Mouse (Mus musculus): Measurements from ENCODE around the gene Dennd1a. TPM values are rescaled to one million over a fixed set of nuclear protein-coding genes. Genes with fewer than 3 reads are reported as not detected.

Dennd1a gene
- polyA plus RNA-seq, 1 experiment from 2014 or later = 13.9 TPM

DNA sequence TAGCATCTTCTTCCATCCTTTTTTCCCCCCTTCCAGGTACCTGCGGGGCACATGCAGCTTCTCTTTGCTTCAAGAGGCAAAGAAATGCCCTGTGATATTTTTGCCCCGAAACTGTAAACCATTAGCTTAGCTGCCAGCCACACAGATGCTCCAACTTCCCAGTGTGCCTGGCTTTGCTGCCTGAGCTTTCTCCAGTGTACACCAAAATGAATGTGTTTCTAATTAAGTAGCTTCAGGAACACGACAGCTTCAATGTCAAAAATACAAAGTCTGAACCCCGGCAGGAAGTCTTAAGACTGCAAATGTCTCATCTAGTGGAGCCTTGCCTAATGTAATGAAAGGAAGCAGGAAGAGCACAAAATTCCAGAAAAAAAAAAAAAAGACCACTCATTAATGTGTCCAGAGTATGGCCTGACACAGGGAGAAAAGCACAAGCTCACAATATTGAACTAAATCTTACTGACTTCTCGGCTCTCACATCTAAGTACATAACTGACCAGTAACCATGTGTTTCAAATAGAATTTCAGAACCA lies 301.4 kb downstream of the Dennd1a start:
- Histone ChIP-seq H3K4me3 (ENCODE audit: low read depth, low read length) (no peak overlapping the region), H3K27ac (ENCODE audit: low read depth, low read length) (no peak overlapping the region; the same call in 1 of the 2 replicates), H3K4me1 (ENCODE audit: control insufficient read depth, insufficient read depth, low read length) (peaks cover 18% of the 10 kb centered on the region), H3K27me3 (replicated peaks; ENCODE audit: control insufficient read depth, insufficient read depth, low read length) (no peaks in the 10 kb centered on the region), H3K4me2 (ENCODE audit: low read length) (no peak overlapping the region), H3K9me3 (replicated peaks; ENCODE audit: control insufficient read depth, low read length) (no peaks in the 10 kb centered on the region), H3K9ac (ENCODE audit: low read length) (no peak overlapping the region), H3K36me3 (ENCODE audit: control insufficient read depth, insufficient read depth, low read length) (no peaks in the 10 kb centered on the region)
- ATAC-seq = no peak
- 24% methylated on average over 5 of the region's 5 CpGs for WGBS
- peak; percentile 49 for DNase-seq (ENCODE audit: low spot score)

DNA sequence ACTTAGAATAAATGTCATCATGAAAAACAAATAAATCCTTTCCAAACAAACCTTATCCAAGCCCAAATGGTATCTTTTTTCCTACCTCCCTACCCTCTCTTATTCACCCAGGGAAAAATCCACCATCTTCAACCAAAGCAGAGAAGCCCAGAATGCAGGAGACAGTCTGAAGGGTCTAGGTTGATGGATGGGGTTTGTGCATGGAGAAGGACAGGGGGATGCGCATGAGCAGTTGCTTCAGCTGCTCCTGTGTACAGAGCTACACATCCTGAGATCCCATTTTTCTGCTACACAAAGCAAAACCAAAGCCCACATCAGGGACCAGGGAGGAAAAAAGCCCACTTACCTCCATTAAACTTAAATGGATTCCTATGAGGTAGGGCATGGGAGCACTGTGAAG lies 304.5 kb downstream of the Dennd1a start:
- H3K27me3 ChIP-seq (replicated peaks; ENCODE audit: control insufficient read depth, insufficient read depth, low read length) = no peaks in the 10 kb centered on the region
- DNase-seq (ENCODE audit: low spot score) (no peak), ATAC-seq (no peak)
- 86% methylated on average over 1 of the region's 1 CpGs for whole genome bisulfite sequencing
- no peak overlapping the region for H3K4me3 ChIP-seq (ENCODE audit: low read depth, low read length)
- no peak overlapping the region for H3K27ac ChIP-seq (ENCODE audit: low read depth, low read length)
- H3K9me3 ChIP-seq (replicated peaks; ENCODE audit: control insufficient read depth, low read length) = no peaks in the 10 kb centered on the region
- H3K36me3 ChIP-seq (ENCODE audit: control insufficient read depth, insufficient read depth, low read length) = no peaks in the 10 kb centered on the region
- peaks cover 18% of the 10 kb centered on the region for H3K4me1 ChIP-seq (ENCODE audit: control insufficient read depth, insufficient read depth, low read length)
- no peak overlapping the region for H3K9ac ChIP-seq (ENCODE audit: low read length)
- H3K4me2 ChIP-seq (ENCODE audit: low read length) = no peak overlapping the region

DNA sequence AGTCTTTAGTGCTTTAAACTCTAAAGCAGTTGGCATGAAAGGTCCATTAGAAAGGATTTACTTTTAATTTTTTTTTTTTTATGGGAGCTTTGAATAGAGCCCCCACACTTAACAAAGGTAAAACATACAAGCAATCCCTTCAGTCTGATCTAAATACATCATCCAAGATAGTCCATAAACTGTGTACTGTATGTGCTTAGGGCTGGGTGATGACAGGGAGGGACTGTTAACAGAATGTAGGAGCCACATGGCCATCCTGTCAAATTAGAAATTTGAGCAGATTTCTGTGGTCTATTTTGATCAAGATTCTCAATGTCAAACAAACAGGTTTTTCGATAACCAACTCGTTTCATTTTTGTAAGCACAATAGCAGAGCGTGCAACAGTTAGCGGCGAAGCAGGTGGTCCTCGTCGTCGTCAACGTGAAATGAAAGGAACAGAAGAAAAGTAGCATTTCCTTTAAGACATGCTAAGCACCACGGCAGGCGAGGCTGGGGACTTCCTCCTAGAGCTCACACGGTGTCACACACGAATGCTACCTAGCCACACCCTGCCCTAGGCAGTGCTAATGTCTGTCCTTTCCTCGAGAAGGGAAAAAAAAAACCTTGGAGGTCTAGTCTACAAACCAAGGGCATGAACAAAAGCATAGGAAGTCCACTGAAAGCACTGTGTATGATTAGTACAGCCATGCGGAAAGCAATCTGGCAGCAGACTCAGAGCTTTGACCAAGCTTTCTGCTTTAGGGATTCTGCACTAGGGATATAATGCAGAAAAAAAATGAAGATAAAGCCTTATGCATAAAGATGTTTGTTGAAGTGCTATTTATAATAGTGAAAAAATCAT lies 305.4 kb downstream of the Dennd1a start:
- Histone ChIP-seq H3K36me3 (ENCODE audit: control insufficient read depth, insufficient read depth, low read length) (no peaks in the 10 kb centered on the region), H3K9ac (ENCODE audit: low read length) (no peak overlapping the region), H3K27me3 (replicated peaks; ENCODE audit: control insufficient read depth, insufficient read depth, low read length) (no peaks in the 10 kb centered on the region), H3K4me1 (ENCODE audit: control insufficient read depth, insufficient read depth, low read length) (peaks cover 18% of the 10 kb centered on the region), H3K27ac (ENCODE audit: low read depth, low read length) (no peak overlapping the region), H3K4me2 (ENCODE audit: low read length) (peak overlapping the region; percentile 30; the same call in 1 of the 2 replicates), H3K4me3 (ENCODE audit: low read depth, low read length) (no peak overlapping the region), H3K9me3 (replicated peaks; ENCODE audit: control insufficient read depth, low read length) (no peaks in the 10 kb centered on the region)
- 26% methylated on average over 15 of the region's 15 CpGs for WGBS
- DNase-seq (ENCODE audit: low spot score) = peak; percentile 64
- ATAC-seq = peak; percentile 50; the same call in 1 of the 2 replicates

DNA sequence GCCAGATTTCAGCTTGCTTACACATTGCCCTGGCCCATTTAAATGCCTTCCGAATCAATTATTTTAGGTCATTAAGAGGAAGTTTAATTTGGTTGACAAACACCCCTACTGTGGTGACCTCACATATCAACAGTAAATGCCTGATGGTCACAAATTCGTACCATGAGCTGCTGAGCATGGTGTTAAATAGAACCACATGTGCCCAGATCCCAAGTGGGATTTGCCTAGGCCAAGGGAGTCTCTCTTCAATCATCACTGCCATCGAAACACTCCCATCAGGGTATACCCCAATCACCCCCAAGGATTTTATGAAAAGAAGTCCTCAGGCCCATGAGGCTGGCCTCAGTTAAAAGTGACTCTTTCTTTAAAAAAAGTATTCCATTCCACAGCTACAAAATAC lies 313.0 kb downstream of the Dennd1a start:
- 76% methylated on average over 3 of the region's 3 CpGs for WGBS

DNA sequence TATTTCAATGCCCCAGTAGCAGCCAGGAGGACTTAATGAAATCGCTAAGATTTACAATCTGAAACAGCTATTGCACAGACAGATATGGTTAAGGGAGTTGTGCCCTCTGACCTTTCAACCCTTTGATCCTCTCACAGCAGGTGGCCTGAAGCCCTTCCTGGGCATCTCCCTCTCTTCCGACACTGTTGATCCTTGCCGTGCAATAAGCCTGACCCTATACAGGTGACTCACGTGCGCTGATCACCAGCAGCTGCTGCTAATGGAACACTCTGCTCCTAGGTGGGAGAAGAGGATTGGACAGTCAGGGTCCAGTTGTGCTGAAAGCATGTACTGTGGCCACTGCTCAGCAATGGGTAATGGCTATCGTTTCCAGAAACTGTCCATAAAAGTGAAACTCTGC lies 314.6 kb downstream of the Dennd1a start:
- no peak for ATAC-seq
- Histone ChIP-seq H3K4me1 (ENCODE audit: control insufficient read depth, insufficient read depth, low read length) (0 out of 2 replicates have a peak, but pooled peaks cover 5% of the 10 kb centered on the region), H3K27ac (ENCODE audit: low read depth, low read length) (no peak overlapping the region), H3K4me3 (ENCODE audit: low read depth, low read length) (no peak overlapping the region), H3K36me3 (ENCODE audit: control insufficient read depth, insufficient read depth, low read length) (no peaks in the 10 kb centered on the region), H3K9me3 (replicated peaks; ENCODE audit: control insufficient read depth, low read length) (no peaks in the 10 kb centered on the region), H3K9ac (ENCODE audit: low read length) (no peak overlapping the region), H3K4me2 (ENCODE audit: low read length) (no peak overlapping the region), H3K27me3 (replicated peaks; ENCODE audit: control insufficient read depth, insufficient read depth, low read length) (no peaks in the 10 kb centered on the region)
- 67% methylated on average over 6 of the region's 6 CpGs for WGBS
- DNase-seq (ENCODE audit: low spot score) = no peak

More for the DNA sequence above, 313.0 kb downstream of the Dennd1a start:
- H3K4me3 ChIP-seq (ENCODE audit: low read depth, low read length) = no peak overlapping the region
- H3K36me3 ChIP-seq (ENCODE audit: control insufficient read depth, insufficient read depth, low read length) = no peaks in the 10 kb centered on the region
- 0 out of 2 replicates have a peak, but pooled peaks cover 5% of the 10 kb centered on the region for H3K4me1 ChIP-seq (ENCODE audit: control insufficient read depth, insufficient read depth, low read length)
- H3K27ac ChIP-seq (ENCODE audit: low read depth, low read length) = no peak overlapping the region
- no peak for DNase-seq (ENCODE audit: low spot score)
- no peaks in the 10 kb centered on the region for H3K27me3 ChIP-seq (replicated peaks; ENCODE audit: control insufficient read depth, insufficient read depth, low read length)
- no peaks in the 10 kb centered on the region for H3K9me3 ChIP-seq (replicated peaks; ENCODE audit: control insufficient read depth, low read length)
- no peak overlapping the region for H3K9ac ChIP-seq (ENCODE audit: low read length)
- no peak for ATAC-seq
- no peak overlapping the region for H3K4me2 ChIP-seq (ENCODE audit: low read length)

DNA sequence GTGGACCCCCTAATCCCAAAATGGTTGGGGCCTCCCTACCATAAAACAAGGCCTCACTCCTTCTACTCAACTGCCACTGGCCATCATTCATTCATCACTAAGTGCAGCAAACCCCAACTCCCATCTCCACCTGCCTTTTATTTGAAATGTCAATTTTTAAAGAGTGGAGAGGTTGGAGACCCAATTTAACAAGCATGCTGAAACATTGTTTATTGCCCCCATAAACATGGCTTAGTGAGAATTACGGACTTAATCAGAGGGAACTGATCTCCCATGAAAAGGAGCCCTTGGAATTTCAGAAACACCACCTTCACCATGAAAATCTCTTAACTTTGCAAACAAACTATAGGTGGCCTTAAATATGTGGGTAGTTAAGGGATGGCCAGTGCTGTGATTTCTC lies 315.5 kb downstream of the Dennd1a start:
- Histone ChIP-seq H3K4me2 (ENCODE audit: low read length) (no peak overlapping the region), H3K27me3 (replicated peaks; ENCODE audit: control insufficient read depth, insufficient read depth, low read length) (no peaks in the 10 kb centered on the region), H3K9me3 (replicated peaks; ENCODE audit: control insufficient read depth, low read length) (no peaks in the 10 kb centered on the region), H3K4me3 (ENCODE audit: low read depth, low read length) (no peak overlapping the region), H3K4me1 (ENCODE audit: control insufficient read depth, insufficient read depth, low read length) (0 out of 2 replicates have a peak, but pooled peaks cover 5% of the 10 kb centered on the region), H3K36me3 (ENCODE audit: control insufficient read depth, insufficient read depth, low read length) (no peaks in the 10 kb centered on the region), H3K9ac (ENCODE audit: low read length) (no peak overlapping the region), H3K27ac (ENCODE audit: low read depth, low read length) (no peak overlapping the region)
- WGBS = 88% methylated on average over 1 of the region's 1 CpGs
- ATAC-seq (no peak), DNase-seq (ENCODE audit: low spot score) (no peak)

- no peak overlapping the region for H3K4me3 ChIP-seq (ENCODE audit: low read depth, low read length)
- WGBS = 27% methylated on average over 5 of the region's 5 CpGs
- no peaks in the 10 kb centered on the region for H3K27me3 ChIP-seq (replicated peaks; ENCODE audit: control insufficient read depth, insufficient read depth, low read length)
- ATAC-seq = peak; percentile 87
- H3K4me1 ChIP-seq (ENCODE audit: control insufficient read depth, insufficient read depth, low read length) = 0 out of 2 replicates have a peak, but pooled peaks cover 6% of the 10 kb centered on the region
- no peaks in the 10 kb centered on the region for H3K9me3 ChIP-seq (replicated peaks; ENCODE audit: control insufficient read depth, low read length)
- peak; percentile 71 for DNase-seq (ENCODE audit: low spot score)
- no peak overlapping the region for H3K4me2 ChIP-seq (ENCODE audit: low read length)
- no peak overlapping the region for H3K9ac ChIP-seq (ENCODE audit: low read length)
- H3K27ac ChIP-seq (ENCODE audit: low read depth, low read length) = 0 out of 2 replicates have a peak overlapping the region, but pooled peaks have one; percentile 1
- no peaks in the 10 kb centered on the region for H3K36me3 ChIP-seq (ENCODE audit: control insufficient read depth, insufficient read depth, low read length)
Measured at GRCm38 (mm10) chr2:37969713-37970485, 317.3 kb downstream of the Dennd1a start.

GRCm38 (mm10) chr2:37964534-37964933 lies 322.7 kb downstream of the Dennd1a start:
- ATAC-seq = no peak
- Histone ChIP-seq H3K36me3 (ENCODE audit: control insufficient read depth, insufficient read depth, low read length) (0 out of 2 replicates have a peak, but pooled peaks cover 6% of the 10 kb centered on the region), H3K4me3 (ENCODE audit: low read depth, low read length) (no peak overlapping the region), H3K27ac (ENCODE audit: low read depth, low read length) (no peak overlapping the region), H3K4me1 (ENCODE audit: control insufficient read depth, insufficient read depth, low read length) (peaks cover 14% of the 10 kb centered on the region), H3K4me2 (ENCODE audit: low read length) (no peak overlapping the region), H3K9me3 (replicated peaks; ENCODE audit: control insufficient read depth, low read length) (no peaks in the 10 kb centered on the region), H3K9ac (ENCODE audit: low read length) (no peak overlapping the region), H3K27me3 (replicated peaks; ENCODE audit: control insufficient read depth, insufficient read depth, low read length) (no peaks in the 10 kb centered on the region)
- WGBS = 37% methylated on average over 4 of the region's 4 CpGs
- peak; percentile 44 for DNase-seq (ENCODE audit: low spot score)
